Mouse (Mus musculus) limb, embryonic 14.5 days (tissue): ENCODE measurements around the gene Hes7. TPM values are rescaled to one million over a fixed set of nuclear protein-coding genes. Genes with fewer than 3 reads are reported as not detected.

Experiments
- ATAC-seq: fragments of 200-750 bp; cut with Nextera tagmentation; 2 replicates; pipeline ENCODE4 v1.8.0; 2017; ENCODE audit warnings: low read depth, moderate number of reproducible peaks, moderate TSS enrichment; ENCODE audit not compliant: low FRiP score
- DNase-seq: peaks from one replicate; pipeline ENCODE4 v3.0.0-alpha.2; 2015; ENCODE audit warnings: low spot score
- H3K27ac ChIP-seq: fragments of 300-500 bp; sonication (generic); replicated peaks from 2 replicates; pipeline ENCODE4 v1.5.1; 2014; ENCODE audit warnings: low read depth, mild to moderate bottlenecking, low read length, moderate library complexity, mixed read lengths
- H3K27me3 ChIP-seq: fragments of 300-500 bp; sonication (generic); 2 replicates; pipeline ENCODE4 v1.6.1; 2014; ENCODE audit warnings: low read length, mixed read lengths; ENCODE audit not compliant: control insufficient read depth, insufficient read depth
- H3K36me3 ChIP-seq: fragments of 300-500 bp; sonication (generic); 2 replicates; pipeline ENCODE4 v1.6.1; 2014; ENCODE audit warnings: mild to moderate bottlenecking, low read length, moderate library complexity, mixed read lengths; ENCODE audit not compliant: control insufficient read depth, insufficient read depth
- H3K4me1 ChIP-seq: fragments of 300-500 bp; sonication (generic); 2 replicates; pipeline ENCODE4 v1.6.1; 2014; ENCODE audit warnings: antibody characterized with exemption, low read length, mixed read lengths; ENCODE audit not compliant: control insufficient read depth, insufficient read depth
- H3K4me2 ChIP-seq: fragments of 300-500 bp; sonication (generic); replicated peaks from 2 replicates; pipeline ENCODE4 v1.6.1; 2014; ENCODE audit warnings: low read depth, mild to moderate bottlenecking, low read length, moderate library complexity; ENCODE audit not compliant: severe bottlenecking
- H3K4me3 ChIP-seq: fragments of 300-500 bp; sonication (generic); replicated peaks from 2 replicates; pipeline ENCODE4 v1.5.1; 2014; ENCODE audit warnings: low read length
- H3K9ac ChIP-seq: fragments of 300-500 bp; sonication (generic); 2 replicates; pipeline ENCODE4 v1.6.1; 2014; ENCODE audit warnings: mild to moderate bottlenecking, low read depth, low read length, moderate library complexity; ENCODE audit not compliant: severe bottlenecking
- H3K9me3 ChIP-seq: fragments of 300-500 bp; sonication (generic); 2 replicates; pipeline ENCODE4 v1.6.1; 2016; ENCODE audit warnings: low read length; ENCODE audit not compliant: control insufficient read depth
- POLR2A ChIP-seq: fragments of 200-500 bp; IDR thresholded peaks from 2 replicates; pipeline ENCODE4 v1.8.0; 2012; ENCODE audit warnings: inconsistent platforms, mild to moderate bottlenecking, moderate library complexity, borderline replicate concordance; ENCODE audit not compliant: insufficient read depth, insufficient read length; ENCODE audit errors: extremely low read depth
- WGBS: fragments of 180-500 bp; shearing (Covaris S2); extraction: QIAGEN DNeasy Blood & Tissue Kit; methylation state at CpG from one replicate; pipeline ENCODE4 v1.1.7; 2014; 5-methylcytosine and 5-hydroxymethylcytosine counted together
- polyA plus RNA-seq, 2 experiments: library from polyadenylated mRNA; depleted of rRNA in 1 of 2; stranded (reverse) in 1 of 2; unstranded in 1 of 2; fragments of >200 nt; fragmentation: Nextera tagmentation in 1 of 2; extraction: Ambion mirVana in 1 of 2; gene quantifications; 2 replicates each; pipeline versions ENCODE4 v1.2.1 to v1.2.3; 2012 to 2014

Hes7 gene
- polyA plus RNA-seq, 2 experiments, result 0.30 to 1.1 TPM

GRCm38 (mm10) chr11:69073065-69073888, 46.9 kb upstream of the Hes7 start:
- peak overlapping the region; percentile 22 for H3K4me3 ChIP-seq
- no peaks in the 10 kb centered on the region for H3K36me3 ChIP-seq
- TF ChIP-seq POLR2A, result peak; percentile 99; the same call in 1 of the 2 replicates
- no peaks in the 10 kb centered on the region for H3K9me3 ChIP-seq
- peaks cover 22% of the 10 kb centered on the region for H3K4me1 ChIP-seq
- peak overlapping the region; percentile 55 for H3K9ac ChIP-seq
- DNase-seq (peak; percentile 92), ATAC-seq (peak; percentile 77)
- peak overlapping the region; percentile 39 for H3K4me2 ChIP-seq
- peak overlapping the region; percentile 90 for H3K27ac ChIP-seq
- WGBS, result under 1% methylated on average over 14 of the region's 14 CpGs
- H3K27me3 ChIP-seq, result no peaks in the 10 kb centered on the region

- Histone ChIP-seq H3K9me3 (no peaks in the 10 kb centered on the region), H3K4me1 (peaks cover 22% of the 10 kb centered on the region), H3K9ac (no peak overlapping the region), H3K27ac (peak overlapping the region; percentile 90), H3K36me3 (no peaks in the 10 kb centered on the region), H3K27me3 (no peaks in the 10 kb centered on the region), H3K4me2 (peak overlapping the region; percentile 39; the same call in 1 of the 2 replicates), H3K4me3 (no peak overlapping the region; the same call in 1 of the 2 replicates)
- TF ChIP-seq POLR2A, result no peak
- ATAC-seq (no peak), DNase-seq (no peak)
- 42% methylated on average over 6 of the region's 6 CpGs for WGBS
Observed at GRCm38 (mm10) chr11:69073951-69074775, 46.0 kb upstream of the Hes7 start.

GRCm38 (mm10) chr11:69074776-69075069, 45.5 kb upstream of the Hes7 start:
- TF ChIP-seq POLR2A, result no peak
- Histone ChIP-seq H3K4me3 (no peak overlapping the region), H3K36me3 (no peaks in the 10 kb centered on the region), H3K27me3 (no peaks in the 10 kb centered on the region), H3K27ac (no peak overlapping the region), H3K9me3 (no peaks in the 10 kb centered on the region), H3K4me1 (peaks cover 21% of the 10 kb centered on the region), H3K4me2 (no peak overlapping the region), H3K9ac (no peak overlapping the region)
- WGBS, result 49% methylated on average over 2 of the region's 2 CpGs
- DNase-seq (no peak), ATAC-seq (no peak)

- no peaks in the 10 kb centered on the region for H3K27me3 ChIP-seq
- no peak for ATAC-seq
- no peaks in the 10 kb centered on the region for H3K9me3 ChIP-seq
- H3K4me3 ChIP-seq, result no peak overlapping the region
- 59% methylated on average over 8 of the region's 9 CpGs for WGBS
- no peak for DNase-seq
- H3K4me2 ChIP-seq, result no peak overlapping the region
- TF ChIP-seq POLR2A, result no peak
- no peak overlapping the region for H3K9ac ChIP-seq
- no peak overlapping the region for H3K27ac ChIP-seq
- H3K36me3 ChIP-seq, result no peaks in the 10 kb centered on the region
- H3K4me1 ChIP-seq, result peaks cover 17% of the 10 kb centered on the region
Observed at GRCm38 (mm10) chr11:69075764-69076479, 44.3 kb upstream of the Hes7 start.

GRCm38 (mm10) chr11:69076572-69076971, 43.6 kb upstream of the Hes7 start:
- no peak for DNase-seq
- no peaks in the 10 kb centered on the region for H3K36me3 ChIP-seq
- H3K27me3 ChIP-seq, result no peaks in the 10 kb centered on the region
- H3K4me1 ChIP-seq, result peaks cover 13% of the 10 kb centered on the region
- no peak for TF ChIP-seq POLR2A
- H3K4me3 ChIP-seq, result no peak overlapping the region
- no peaks in the 10 kb centered on the region for H3K9me3 ChIP-seq
- ATAC-seq, result no peak
- 71% methylated on average over 5 of the region's 5 CpGs for WGBS
- H3K27ac ChIP-seq, result no peak overlapping the region
- no peak overlapping the region for H3K9ac ChIP-seq
- H3K4me2 ChIP-seq, result no peak overlapping the region
